Mouse (Mus musculus) left cerebral cortex, adult 11 months (tissue): ENCODE data around the gene Ins2.

Source experiments
- DNase-seq: peaks from one replicate; pipeline ENCODE4 v3.0.0; 2022; ENCODE audit warnings: low spot score

Gene Ins2

DNA sequence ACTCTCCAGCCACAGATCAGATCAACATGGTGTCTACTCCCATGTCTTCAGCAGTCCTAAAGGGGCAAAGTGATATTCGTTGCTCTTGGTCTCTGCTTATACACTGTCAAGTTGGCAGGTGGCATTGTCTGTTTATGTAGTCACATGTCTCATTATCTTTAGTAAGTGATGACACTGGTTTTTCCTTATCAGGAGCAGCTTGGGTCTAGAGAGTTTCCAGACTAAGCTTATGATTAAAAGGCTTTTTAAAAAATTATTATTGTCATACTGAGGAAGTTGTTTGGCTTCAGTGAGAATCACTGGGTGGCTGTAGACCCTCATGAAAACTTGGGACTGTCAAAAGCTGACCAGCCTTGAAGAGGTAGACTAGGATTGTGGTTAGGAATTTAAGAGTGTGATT lies at the start of gene Ins2:
Gene Ins2, minus strand, starts transcription at position 101 of the 400 bp plus-strand sequence.
- no peak for DNase-seq

DNA sequence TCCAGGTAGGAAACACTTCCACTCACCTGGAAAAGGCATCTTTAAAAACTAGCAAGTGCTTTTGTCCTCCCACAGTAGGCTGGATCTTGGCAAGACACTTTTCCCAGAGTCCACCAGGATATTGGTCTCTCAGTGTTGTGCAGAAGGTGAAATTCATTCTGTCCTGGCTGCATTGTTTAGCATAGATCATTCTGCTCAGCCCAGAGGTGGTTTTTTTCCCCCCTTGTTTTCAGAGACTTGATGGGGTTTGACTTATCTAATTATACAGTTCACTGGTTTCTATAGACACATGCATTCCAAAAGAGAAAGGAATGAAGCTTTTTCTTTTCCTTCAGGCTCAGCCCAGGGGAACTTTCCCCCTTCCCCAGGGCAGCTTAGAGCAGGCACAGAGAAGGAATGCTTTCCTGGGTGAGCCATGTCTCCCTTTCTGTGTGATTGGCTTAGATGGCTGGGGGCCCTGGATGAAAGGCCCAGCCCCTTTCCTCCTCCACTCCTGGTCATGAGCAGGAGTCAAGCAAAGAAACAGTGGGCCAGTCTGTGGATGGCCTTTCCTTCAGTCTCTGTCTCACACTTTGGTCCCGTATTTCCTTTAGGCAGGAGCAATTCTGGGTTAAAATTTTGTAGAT lies 49.6 kb upstream of the Ins2 start:
- DNase-seq = no peak

DNA sequence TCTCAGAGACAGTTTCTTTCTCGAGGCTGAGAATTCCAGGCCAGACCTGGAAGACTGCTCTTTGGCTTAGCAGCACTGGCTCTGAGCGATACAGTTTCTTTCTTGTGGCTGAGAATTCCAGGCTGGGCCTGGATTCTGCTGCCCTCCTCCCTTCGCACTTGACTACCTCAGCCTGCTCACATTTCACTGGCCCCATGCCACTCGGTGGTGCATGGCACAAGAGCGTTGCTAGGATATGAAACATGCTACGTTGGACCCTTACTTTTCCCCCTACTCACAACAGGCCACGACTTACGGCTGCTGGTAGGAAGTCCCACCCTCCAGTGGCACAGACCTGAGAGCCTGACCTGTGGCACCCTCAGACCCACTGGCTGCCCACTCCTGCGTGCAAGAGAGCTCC lies 46.5 kb upstream of the Ins2 start:
- no peak for DNase-seq

DNA sequence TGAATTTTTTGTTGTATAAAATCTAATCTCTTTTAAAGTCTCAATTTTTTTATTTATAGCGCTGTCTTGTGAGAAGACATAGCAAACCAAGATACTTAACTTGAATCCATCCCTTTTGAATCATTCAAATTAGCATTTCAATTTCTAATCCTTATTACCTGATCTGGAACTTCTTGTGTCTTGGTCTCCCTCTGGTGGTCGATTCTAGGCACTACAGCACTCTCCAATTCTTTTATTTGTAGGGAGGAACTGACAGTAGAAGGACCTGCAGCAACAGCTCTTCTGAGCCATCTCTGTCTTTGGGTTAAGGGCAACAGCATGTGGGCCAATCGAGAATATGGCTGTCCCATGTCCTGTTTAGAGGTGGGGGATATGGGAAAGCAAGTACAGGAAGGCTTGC lies 5.4 kb downstream of the Ins2 start:
- DNase-seq = no peak

DNA sequence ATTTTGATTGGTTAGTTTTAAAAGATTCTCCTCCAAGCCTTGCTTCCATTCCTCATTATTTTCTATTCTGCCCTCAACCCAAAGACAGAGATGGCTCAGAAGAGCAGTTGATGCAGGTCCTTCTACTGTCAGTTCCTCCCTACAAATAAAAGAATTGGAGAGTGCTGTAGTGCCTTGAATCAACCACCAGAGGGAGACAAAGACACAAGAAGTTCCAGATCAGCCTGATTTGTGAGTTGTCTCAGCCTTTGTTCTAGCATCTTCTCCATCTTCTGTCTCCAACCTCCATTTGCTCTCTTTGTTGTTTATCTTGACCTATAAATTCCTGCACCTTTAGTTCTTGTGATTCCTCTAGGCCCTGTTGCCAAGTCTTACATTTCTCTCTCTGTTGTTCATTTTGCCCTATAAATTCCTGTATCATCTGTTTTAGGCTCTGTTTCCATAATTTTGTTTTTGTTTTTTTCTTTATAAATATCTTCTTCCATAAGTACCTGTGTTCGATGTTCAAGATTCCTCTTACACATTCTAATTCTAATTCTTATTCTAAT lies 6.2 kb downstream of the Ins2 start:
- DNase-seq = peak; percentile 15

DNA sequence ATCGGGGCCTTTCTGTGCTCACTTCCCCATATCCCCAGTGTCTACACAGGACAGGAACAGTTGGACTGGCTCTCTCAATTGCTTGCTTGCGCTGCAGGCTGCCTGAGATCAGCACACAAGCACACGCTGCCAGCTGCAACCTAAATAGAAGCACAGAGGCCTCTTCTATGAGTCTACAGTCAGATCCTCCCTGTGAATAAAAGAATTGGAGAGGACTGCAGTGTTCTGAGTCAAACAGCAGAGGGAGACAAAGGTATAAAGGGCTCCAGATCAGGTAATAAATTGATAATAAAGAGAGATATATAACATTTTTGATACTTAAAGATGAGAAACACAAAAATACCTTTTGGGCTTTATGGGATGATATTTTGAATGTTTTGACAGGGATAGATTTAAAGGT lies 17.2 kb downstream of the Ins2 start:
- DNase-seq = no peak

DNA sequence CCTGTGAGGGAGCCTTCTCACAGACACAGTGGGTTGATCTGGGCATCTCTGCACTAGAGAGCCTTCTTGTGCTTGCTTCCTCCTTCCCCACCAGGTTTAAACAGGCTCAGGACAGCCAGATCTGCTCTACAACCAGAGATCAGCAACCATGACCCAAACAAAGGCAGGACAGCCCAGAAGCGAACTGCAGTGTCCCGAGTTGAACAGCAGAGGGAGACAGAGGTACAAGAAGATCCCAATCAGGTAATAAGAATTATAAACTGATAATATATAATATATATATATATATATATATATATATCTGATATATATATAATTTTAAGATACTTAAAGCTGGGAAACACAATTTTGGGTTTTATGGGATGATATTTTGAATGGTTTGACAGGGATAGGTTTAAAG lies 22.5 kb downstream of the Ins2 start:
- no peak for DNase-seq

DNA sequence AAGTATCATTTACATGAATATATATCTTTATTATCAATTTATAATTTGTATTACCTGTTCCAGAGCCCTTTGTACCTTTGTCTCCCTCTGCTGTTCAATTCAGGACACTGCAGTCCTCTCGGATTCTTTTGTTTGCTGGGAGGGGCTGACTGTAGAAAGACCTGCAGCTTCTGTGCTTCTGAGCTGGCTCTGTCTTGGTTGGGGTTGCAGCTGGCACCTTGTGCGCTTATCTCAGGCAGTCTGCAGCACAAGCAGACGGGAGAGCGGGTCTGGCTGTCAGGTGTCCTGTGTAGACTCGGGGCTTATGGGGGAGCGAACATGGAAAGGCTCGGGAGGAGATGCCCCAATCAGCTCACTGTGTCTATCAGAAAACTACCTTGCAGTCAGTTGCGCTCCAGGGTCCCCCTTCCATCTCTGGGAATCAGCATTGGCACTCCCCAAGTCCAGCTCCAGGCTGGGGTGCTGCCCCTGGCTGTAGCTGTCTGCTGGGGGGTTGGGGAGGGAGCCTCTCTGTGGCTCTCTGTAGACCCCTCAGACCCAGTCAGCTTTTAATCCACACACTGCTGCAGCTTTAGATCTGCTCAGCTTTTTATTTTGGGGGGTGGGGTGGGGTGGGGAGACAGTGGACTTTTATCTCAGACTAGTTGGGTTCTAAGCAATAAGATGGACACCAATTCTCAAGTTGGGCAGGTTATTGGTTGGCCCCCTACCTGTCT lies 28.2 kb downstream of the Ins2 start:
- DNase-seq = no peak

DNA sequence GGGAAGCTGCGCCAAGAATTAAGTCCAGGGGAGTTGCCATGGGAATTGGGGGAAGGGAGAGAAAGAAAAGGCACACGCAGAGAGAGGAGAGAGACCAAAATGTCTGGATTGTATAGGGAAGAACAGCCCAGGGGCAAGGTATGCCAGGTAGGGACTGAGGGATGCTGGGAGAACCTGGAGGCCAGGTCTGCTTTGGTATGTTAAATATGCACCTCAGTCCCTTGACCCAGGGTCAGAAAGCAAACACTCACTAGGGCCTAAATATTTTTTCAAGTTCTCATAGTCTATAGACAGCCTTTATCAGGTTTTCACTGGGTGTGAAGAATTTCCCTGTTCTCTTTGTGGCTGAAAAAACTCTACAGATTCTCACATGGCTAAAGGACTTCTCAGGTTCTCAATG lies 36.3 kb downstream of the Ins2 start:
- DNase-seq = no peak

DNA sequence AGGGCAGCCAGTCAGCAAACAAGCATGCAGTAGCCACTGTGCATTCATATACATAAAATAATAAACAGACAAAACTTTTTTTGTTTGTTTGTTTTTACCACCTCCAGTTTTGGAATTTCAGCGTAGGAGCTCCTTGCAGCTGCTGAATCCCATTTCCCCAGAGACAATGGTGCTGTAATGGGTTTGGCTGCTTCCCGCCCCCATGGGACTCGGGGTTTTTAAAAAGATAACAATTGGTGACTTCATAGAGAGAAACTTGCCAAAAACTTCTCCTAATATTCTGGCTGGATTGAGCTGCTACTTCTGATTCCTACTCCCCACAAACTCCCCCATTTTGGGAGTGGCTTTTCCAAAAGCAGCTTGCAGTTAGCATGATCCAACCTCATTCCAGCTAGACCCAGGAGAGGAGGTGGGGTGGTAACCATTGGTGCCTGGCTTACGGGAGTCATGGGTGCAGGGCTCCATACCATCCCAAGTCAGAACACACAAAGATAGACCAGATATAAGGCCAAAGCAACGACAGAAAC lies 43.8 kb downstream of the Ins2 start:
- DNase-seq = no peak

DNA sequence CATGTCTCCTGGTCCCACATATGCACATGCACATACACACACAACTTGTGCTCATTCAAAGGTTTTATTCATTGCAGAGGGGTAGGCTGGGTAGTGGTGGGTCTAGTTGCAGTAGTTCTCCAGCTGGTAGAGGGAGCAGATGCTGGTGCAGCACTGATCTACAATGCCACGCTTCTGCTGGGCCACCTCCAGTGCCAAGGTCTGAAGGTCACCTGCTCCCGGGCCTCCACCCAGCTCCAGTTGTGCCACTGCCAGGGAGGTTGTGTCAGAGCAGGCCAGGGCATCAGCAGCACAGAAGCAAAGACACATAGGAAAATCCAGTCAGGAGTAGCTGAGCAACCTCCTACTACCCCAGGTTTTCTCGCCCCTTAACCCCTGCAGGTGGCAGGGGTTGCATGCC lies 64.6 kb downstream of the Ins2 start:
- DNase-seq = no peak

DNA sequence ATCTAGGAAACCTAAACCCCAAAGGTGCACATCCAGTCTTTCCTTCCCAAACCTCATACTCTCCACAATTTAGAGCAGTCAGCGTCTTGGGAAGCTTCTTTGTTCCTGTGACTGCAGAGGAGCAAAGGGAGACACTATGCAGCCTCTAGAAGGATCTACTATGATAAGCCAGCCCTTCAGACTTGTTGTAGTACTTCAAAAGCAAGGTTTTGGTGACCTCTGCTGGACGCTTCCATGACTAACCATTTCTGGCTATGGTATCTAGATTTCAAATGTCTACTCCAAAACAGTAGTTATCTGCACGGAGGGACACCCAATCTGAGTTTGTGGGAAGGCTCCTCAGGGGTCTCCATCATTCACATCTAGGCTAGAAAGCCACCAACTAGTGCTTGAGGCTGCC lies 67.5 kb downstream of the Ins2 start:
- DNase-seq = peak; percentile 15

DNA sequence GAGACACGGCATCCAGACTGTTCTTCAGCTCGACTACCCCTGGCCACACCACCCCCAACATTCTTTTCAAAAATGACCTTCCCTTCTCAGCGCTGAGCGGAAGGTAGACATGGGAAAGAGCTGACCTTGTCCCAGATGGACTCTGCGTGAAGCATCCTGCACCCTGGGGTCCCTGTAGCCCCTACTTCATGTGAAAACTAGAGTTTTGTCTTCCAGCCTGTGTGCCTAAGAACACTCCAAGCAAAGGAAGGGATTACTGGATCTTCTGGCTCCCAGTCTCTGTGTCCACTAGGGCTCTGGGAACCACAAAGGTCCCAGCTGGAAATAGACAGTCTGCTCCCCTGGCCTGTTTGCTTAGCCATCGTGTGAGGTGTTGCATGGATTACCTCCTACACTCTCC lies 68.0 kb downstream of the Ins2 start:
- no peak for DNase-seq

DNA sequence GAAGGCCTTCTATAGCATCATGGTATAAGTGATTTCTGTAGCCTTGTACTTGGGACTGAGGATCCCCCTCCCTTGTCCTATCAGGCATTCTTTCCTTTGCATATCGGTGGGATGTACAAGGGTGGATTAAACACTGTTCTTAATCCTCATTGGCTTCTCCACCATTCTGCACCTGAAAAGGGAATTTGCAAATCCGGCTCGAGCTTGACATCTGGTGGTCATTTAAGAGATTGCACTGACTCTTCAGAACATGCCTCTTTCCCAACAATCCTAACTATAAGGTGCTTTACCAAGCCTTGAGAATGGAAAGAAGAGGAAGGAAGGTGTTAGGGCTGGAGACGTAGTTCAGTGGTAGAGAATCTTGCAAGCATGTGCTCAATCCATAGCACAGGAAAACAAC lies 71.1 kb downstream of the Ins2 start:
- DNase-seq = peak; percentile 16

DNA sequence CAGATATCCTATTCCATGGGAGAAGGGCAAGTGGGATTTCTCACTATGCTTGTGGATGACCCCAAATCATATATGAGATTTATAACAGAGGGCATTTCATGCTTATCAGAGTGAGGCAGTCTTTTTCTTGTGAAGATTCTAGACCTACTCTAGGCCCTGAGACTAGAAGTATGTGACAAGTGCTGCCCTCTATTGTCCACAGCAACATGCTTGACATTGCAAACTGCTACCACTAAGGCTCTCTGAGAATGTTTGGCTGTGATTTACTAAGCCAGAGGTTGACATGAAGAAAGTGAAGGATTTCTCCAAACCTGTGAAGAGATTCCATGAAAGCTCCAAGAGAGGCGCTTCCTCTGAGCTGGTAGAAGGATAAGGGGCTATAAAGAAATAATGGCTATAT lies 72.1 kb downstream of the Ins2 start:
- DNase-seq = no peak

DNA sequence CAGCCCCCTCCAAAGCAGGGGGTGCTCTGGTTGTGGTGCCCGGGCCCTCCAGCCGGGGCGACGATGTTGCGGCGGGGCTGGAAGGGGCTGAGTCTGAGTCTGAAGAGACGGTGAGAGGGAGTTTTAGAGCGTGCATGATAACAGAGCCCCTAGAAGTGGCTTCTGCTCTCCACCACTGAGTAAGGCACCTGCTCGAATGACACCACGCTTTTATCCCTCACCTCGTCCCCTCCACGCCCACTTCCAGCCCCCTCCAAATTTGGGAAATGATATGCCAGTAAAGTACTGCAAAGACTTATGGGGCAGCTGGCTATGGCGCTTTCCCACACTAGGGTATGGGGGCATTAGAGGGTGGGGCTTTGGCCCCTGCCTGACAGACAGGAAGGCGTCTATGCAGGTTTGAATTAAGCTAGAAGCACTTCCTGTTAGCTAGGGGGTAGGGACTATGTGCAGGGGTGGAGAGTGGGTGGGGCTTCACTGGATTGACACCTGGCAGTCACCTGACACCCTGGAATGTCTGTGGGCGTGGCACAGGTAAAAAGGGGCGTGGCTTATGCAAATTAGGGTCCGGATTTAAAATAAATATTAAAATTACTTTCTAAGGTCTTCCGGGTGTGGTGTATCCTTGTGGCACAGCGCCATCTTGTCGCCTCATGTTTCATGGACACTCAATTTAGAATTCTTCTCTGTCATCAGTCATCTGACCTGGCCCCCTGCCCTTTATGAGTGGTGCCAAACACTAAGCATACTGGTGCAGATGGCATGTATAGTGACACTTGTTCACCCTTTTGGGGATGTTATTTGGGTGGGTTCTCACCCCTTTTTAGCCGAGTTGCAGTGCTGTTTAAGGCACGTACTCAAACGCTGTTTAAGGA lies 73.2 kb downstream of the Ins2 start, which contains the start of gene Gm49394:
Gene Gm49394, minus strand, starts transcription at position 192 of the 875 bp plus-strand sequence.
- DNase-seq = no peak

DNA sequence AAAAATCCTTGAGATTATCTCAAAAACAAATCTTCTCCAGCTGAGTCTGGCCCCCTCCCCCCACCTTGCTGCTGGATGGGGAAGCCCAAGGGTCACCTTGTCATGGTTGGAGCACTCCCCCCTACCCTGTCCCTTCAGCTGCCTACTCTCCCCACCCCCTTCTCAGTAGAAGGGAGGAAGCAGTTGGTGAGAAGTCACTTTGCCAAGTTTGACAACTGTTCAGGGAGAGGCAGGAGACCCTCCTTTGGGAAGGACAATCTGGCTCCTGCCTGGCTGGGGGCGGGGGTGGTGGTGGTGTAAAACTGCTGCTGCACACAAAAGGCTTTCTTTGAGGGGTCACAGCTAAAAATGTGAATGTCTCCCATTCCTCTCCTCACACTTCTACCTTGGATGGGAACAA lies 74.9 kb downstream of the Ins2 start:
- DNase-seq = no peak

DNA sequence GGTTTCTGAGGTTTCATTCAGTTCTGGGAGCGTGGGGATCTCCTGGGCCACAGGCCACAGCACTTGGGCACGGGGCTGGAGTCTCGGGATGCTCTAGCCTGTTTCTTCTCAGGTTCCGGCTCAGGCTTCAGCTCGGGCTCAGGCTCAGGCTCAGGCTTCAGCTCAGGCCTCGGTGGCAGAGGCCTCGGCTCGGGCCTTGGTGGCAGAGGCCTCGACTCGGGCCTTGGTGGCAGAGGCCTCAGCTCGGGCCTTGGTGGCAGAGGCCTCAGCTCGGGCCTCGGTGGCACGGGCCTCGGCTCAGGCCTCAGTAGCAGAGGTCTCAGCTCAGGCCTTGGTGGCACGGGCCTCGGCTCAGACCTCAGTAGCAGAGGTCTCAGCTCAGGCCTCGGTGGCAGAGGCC lies 75.7 kb downstream of the Ins2 start:
- DNase-seq = no peak

DNA sequence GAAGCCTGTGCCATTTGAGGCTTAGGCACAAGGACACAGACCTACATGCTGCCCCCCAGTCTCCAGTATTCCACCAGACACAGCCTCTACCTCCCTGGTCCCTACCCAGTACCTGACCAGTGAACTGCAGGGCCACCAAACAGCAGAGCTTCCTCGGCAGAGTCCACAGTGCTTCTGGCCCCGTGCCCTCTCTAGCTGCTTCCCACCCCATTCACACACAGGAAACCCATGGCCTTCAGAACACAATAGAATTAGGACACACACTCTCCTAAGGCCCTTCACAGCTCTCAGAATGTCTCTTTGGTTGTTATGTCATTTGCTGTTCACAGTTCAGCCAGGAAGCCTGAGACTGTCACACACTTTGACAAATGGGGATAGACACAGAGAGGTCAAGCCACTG lies 76.5 kb downstream of the Ins2 start, which contains the start of gene Igf2:
Gene Igf2, minus strand, starts transcription at position 158 of the 400 bp plus-strand sequence.
- no peak for DNase-seq

DNA sequence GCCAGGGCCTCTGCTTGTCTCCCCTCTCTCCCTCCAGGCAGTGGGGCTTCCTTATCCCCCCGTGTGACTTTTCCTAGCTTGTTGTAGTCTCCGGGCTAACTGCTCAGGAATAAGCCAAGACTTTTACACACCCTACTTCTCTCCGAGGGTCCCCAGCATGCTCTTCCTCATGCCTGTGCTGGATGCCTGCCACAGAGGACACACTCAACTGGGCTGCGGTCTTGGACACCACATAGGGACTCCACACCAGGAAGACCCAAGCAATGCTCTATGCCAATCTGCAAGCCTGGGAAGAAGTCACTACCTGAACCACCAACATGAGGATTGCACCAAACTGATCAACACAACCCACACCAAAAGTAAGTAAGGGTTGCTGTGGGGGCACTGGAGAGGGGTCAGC lies 77.1 kb downstream of the Ins2 start:
- DNase-seq = no peak

DNA sequence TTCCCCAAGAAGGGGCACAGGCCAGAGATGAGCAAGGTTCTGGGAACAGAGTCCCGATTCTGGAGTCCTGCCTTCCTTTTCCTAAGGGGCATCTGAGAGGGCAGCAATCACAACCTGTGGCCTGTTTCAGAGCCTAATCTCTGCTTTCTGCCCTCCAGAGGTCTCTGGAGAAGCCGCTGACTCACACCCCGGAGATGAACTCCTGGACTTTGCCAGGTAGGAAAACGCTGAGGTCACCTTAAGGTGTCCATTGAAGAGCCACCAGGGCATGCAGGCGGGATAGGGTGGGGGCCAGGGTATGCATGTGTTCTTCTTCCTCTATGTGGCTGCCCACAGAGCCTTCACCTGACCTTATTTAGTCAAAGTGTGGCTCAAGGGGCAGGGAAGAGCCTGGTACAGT lies 77.8 kb downstream of the Ins2 start:
- DNase-seq = no peak

DNA sequence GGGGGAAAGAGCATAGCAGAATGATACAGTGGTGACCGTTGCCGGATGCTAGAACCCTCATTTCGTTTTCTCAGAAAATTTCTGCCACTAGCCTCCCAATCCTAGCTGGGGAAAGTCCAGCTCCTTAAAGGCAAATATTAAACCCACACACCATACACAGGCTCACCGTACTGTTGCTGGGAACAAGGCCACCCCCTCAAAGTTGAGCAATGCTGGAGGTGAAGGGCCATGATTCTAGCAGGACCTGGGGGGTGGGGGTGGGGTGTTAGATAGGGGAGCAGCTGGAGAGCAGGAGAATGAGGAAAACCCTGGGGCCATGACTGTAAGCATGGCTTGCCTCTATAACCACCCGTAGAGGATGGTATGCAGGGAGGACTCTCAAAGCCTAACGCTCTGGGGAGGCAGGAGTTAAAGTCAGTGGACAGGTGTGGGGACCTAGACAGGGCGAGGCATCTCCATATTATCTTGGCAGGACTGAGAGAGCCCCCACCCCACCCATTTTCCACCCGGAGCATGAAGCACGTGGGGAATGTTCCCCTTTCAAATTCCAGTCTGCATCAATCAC lies 78.6 kb downstream of the Ins2 start:
- no peak for DNase-seq
